Mouse (Mus musculus): ENCODE results near the gene Nat8f2.
"Not testable (repeated sequence)": the region's sequence is repeated elsewhere in the genome, so short reads cannot be mapped to it uniquely, and the experiment has no call there.

Nat8f2 gene

DNA sequence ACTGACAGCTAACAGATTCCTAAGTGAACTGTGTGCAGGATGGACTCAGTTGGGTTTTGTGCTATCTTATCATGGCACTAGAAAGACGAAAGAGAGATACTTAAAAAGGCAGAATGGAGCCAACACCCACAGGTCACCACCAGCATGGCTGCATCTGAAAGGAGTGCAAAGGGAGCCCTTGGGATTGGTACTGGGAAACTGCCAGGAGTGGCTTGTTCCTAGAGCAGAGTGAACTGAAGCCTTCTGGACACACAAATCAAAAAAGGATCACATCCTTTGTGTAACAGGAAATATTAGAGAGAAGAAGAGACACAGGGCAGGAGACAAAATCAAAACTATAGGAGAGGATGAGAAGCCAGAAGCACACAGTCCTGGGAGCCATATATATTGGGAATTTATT, 2.0 kb downstream of the Nat8f2 start:
- in situ Hi-C loops (cut with MboI; ENCODE audit: low pct_unique_long_range_greater_than_20kb in 1 of 2, low sequenced_read_pairs in 2 of 2, unreplicated experiment in 1 of 2) = not testable (repeated sequence)

- in situ Hi-C loops (cut with MboI; ENCODE audit: low pct_unique_long_range_greater_than_20kb in 1 of 2, low sequenced_read_pairs in 2 of 2, unreplicated experiment in 1 of 2) = not testable (repeated sequence)
Observed at GRCm38 (mm10) chr6:85866166-85866565, 2.8 kb downstream of the Nat8f2 start.

DNA sequence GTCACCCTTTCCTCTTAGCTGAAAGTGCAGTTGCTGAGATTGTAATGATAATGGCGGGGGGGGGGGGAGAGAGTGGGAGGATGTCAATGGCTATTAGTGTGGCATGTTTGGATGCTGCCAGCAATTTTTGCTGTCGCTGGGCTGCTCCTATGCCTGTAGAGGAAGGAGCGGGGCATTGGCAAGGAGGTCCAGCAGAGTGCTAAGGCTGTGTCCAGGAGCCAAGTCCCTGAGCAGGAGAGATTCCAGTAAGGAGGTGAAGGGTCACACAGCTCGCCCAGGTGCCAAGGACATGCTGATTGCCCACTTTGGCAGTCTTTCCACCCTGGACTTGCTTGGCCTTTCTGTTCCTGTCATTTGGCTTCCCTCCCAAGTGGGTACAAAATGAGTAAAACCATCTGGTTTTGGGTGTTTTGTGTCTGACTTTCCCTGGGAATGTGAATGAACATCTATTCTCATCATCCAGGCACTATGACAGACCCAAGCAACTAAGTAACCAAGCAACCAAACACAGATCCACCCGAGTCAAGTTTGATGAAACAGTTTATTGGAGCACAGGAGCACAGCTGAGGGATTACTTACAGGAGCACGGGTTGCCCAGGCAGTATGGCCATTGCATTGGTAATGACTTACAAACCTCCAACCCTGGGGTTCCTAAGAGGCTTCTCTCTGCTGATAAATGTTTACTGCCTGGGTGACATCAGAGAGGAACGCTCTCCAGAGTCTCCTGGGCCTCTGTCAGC, 3.9 kb downstream of the Nat8f2 start:
- in situ Hi-C loops (cut with MboI; ENCODE audit: low pct_unique_long_range_greater_than_20kb in 1 of 2, low sequenced_read_pairs in 2 of 2, unreplicated experiment in 1 of 2) = not testable (repeated sequence)

DNA sequence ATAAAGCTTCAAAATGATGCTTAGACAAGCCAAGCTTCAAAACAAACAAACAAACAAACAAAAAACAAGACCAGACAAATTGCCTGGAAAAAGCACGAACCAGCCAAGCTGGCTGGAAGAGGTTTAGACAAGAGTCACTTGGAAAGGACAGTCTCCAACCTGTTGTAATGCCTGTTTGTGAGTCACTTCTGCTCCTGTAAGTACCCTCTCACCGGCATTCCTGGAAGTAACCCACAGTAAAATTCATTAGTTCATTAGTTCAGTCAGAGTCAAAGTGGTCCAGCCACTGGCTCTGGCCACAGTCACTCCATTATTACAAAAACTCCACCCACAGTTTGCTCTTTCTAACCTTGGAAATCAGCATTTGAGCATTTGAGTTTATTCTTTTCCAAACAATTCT, 5.1 kb downstream of the Nat8f2 start:
- in situ Hi-C loops (cut with MboI; ENCODE audit: low pct_unique_long_range_greater_than_20kb in 1 of 2, low sequenced_read_pairs in 2 of 2, unreplicated experiment in 1 of 2) = no loop called here

DNA sequence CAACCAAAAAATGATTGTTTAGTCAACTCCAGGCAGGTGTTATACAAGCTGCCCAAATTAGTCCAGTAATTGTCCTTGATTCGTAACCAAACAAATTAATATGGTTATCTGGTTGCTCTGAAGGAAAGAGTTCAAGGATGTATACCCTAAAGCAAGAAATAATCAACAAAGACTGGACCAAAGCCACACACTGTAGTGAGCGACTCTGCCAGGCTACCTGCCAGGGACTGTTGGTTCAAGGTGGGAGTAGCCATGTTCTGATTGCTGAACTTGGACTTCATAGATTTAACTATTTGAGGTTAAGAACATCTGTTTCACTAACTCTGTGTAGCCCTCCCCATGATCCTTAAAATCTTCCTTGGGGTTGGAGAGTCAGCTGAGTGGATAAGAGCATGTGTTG, 5.8 kb downstream of the Nat8f2 start:
- in situ Hi-C loops (cut with MboI; ENCODE audit: low pct_unique_long_range_greater_than_20kb in 1 of 2, low sequenced_read_pairs in 2 of 2, unreplicated experiment in 1 of 2) = no loop called here

- in situ Hi-C loops (cut with MboI; ENCODE audit: low pct_unique_long_range_greater_than_20kb in 1 of 2, low sequenced_read_pairs in 2 of 2, unreplicated experiment in 1 of 2) = no loop called here
Observed at GRCm38 (mm10) chr6:85862565-85862964, 6.4 kb downstream of the Nat8f2 start.

DNA sequence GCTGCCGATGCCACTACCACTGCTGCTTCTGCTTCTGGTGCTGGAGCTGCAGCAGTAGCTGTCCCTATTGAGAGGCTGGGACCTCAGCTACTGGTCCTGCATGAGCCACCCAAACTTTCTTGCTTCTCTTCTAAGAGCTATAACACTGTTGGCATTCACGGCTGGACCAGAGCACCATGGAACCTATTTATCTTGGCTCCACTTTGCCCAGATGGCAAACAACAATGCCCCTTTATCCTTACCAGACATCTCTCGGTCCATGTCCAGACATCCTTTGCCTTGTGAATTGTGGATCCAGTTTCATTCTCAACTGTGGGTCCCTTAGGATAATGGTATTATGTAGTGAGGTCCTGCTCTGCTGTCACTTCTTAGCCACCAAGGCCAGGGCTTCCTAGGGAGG, 7.7 kb downstream of the Nat8f2 start:
- in situ Hi-C loops (cut with MboI; ENCODE audit: low pct_unique_long_range_greater_than_20kb in 1 of 2, low sequenced_read_pairs in 2 of 2, unreplicated experiment in 1 of 2) = no loop called here

DNA sequence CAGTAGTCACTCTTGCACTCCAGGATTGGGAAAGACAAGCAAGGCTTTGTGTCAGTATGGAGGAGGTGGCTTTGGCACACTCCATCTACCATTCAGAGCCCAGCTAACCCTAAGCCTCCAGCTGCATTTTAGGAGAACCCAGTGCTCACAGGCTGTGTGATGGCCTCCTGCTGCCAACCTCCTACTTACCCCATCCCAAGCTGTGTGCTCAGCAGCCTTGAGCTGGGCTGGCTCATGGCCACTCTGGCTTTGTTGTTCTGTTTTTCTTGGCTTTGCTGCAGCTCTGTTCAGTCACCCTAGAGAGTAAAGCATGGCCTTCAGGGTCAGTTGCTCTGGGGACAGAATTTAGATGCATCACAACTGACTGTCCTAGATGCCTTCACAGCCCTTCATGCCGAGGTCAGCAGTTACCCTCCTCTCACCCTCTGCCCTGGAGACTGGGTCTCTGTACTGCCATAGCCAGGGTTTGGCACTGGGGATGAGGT, 12.7 kb downstream of the Nat8f2 start:
- in situ Hi-C loops (cut with MboI; ENCODE audit: low pct_unique_long_range_greater_than_20kb in 1 of 2, low sequenced_read_pairs in 2 of 2, unreplicated experiment in 1 of 2) = no loop called here

DNA sequence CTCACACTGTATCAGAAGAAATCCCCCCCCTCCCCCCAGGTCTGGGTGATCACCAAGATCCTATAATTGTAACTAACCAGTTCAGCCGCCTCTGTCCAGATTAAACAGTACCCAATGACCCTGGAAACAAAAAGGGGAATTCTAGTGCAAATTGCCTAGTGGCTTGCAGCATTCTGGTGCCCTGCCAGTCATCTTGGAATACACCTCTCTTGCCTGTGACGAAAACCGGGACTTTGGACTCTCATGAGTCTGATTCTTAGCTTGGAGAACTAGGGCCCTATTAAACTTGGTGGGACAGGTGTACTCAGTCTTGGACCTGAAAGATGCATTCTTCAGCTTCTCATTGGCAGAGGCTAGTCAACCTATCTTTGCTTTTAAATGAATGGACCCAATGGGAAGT, 15.5 kb downstream of the Nat8f2 start:
- in situ Hi-C loops (cut with MboI; ENCODE audit: low pct_unique_long_range_greater_than_20kb in 1 of 2, low sequenced_read_pairs in 2 of 2, unreplicated experiment in 1 of 2) = no loop called here

- in situ Hi-C loops (cut with MboI; ENCODE audit: low pct_unique_long_range_greater_than_20kb in 1 of 2, low sequenced_read_pairs in 2 of 2, unreplicated experiment in 1 of 2) = no loop called here
Observed at GRCm38 (mm10) chr6:85851062-85851773, 17.7 kb downstream of the Nat8f2 start.

DNA sequence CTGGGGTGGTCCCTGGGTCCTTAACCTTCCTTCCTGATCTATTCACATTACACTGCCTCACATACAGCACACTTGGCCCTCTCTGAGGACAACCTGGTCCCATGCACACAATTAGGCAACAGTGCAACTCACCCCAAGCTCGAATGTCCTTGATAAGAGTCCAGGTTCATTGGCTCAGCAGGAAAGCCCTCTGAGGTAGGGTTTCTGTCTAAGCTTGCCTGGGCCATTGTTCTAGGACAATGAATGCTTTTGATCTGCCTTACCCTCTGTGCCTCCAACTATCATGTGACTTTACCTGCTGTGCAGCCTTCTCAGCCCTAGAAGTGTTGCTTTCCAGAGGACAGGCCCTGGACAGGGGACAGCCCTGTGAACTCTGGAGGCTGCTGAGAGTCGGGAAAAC, 19.7 kb downstream of the Nat8f2 start:
- in situ Hi-C loops (cut with MboI; ENCODE audit: low pct_unique_long_range_greater_than_20kb in 1 of 2, low sequenced_read_pairs in 2 of 2, unreplicated experiment in 1 of 2) = loop anchor here in 1 of 2 experiments (5.0 kb wide), 1 partner anchor 53 kb away; the partner anchor contains the start of gene Nat8f4

DNA sequence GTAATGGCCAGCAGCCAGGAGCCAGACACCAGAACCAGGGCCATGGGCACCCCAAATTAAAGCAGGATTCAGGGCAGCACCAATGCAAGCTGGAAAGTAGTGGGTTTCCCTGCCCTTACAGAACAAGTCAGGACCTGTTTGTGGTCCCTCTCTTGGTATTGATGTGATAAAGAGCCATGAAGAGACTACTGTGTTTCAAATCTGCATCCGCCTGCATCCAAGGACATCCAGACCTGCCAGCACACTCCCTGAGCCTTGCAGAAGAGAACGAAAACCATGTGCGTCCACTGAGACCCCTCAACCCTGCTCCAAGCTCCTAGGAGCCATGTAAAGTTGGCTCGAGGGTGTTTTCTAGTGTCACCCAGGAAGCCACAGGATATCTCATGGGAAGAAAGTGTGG, 20.8 kb downstream of the Nat8f2 start:
- in situ Hi-C loops (cut with MboI; ENCODE audit: low pct_unique_long_range_greater_than_20kb in 1 of 2, low sequenced_read_pairs in 2 of 2, unreplicated experiment in 1 of 2) = loop anchor here in 1 of 2 experiments (5.0 kb wide), 1 partner anchor 54 kb away; the partner anchor contains the start of gene Nat8f4

DNA sequence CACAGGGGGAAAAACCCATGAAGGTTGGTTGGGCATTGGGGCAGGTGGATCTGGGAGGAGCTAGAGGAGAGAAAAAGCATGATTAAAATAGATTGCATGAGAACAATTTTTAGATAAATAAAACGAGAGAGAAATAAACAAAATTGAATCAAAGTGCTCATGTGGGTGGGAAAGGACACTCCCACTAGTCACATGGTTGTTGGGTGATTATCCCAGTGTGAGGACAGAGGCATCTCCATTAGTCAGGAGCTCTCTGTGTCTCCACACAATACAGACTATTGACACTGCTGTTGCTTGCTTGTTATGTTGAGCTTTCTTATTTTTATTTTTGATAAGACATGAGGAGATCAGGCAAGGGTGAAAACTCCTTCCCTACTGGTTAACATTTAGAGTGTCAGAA, 22.0 kb downstream of the Nat8f2 start:
- in situ Hi-C loops (cut with MboI; ENCODE audit: low pct_unique_long_range_greater_than_20kb in 1 of 2, low sequenced_read_pairs in 2 of 2, unreplicated experiment in 1 of 2) = loop anchor here in 1 of 2 experiments (5.0 kb wide), 1 partner anchor 55 kb away; the partner anchor contains the start of gene Nat8f4

GRCm38 (mm10) chr6:85843677-85844458, 25.1 kb downstream of the Nat8f2 start:
- in situ Hi-C loops (cut with MboI; ENCODE audit: low pct_unique_long_range_greater_than_20kb in 1 of 2, low sequenced_read_pairs in 2 of 2, unreplicated experiment in 1 of 2) = not testable (repeated sequence)

GRCm38 (mm10) chr6:85839982-85840381, 29.0 kb downstream of the Nat8f2 start:
- in situ Hi-C loops (cut with MboI; ENCODE audit: low pct_unique_long_range_greater_than_20kb in 1 of 2, low sequenced_read_pairs in 2 of 2, unreplicated experiment in 1 of 2) = no loop called here

DNA sequence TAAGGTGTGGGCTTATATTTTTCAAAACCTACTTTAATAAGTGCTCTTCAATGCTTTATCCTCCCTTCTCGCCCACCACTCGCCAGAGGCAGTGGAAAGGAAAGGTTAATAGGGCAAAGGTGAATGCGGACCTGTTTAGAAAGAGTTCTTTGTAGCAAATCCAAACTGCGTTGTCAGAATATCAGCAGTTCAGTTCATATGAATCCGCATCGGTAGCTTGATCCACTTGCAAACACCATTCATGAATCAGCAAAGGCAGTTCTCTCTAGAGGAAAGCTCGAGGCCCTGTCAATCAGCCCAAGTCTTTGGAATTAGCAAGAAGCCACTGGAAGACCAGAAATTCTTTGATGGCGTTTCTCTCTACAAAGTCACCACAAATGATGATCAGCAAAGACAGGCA, 30.3 kb downstream of the Nat8f2 start:
- in situ Hi-C loops (cut with MboI; ENCODE audit: low pct_unique_long_range_greater_than_20kb in 1 of 2, low sequenced_read_pairs in 2 of 2, unreplicated experiment in 1 of 2) = no loop called here

- in situ Hi-C loops (cut with MboI; ENCODE audit: low pct_unique_long_range_greater_than_20kb in 1 of 2, low sequenced_read_pairs in 2 of 2, unreplicated experiment in 1 of 2) = not testable (repeated sequence)
Observed at GRCm38 (mm10) chr6:85837307-85837706, 31.7 kb downstream of the Nat8f2 start.

DNA sequence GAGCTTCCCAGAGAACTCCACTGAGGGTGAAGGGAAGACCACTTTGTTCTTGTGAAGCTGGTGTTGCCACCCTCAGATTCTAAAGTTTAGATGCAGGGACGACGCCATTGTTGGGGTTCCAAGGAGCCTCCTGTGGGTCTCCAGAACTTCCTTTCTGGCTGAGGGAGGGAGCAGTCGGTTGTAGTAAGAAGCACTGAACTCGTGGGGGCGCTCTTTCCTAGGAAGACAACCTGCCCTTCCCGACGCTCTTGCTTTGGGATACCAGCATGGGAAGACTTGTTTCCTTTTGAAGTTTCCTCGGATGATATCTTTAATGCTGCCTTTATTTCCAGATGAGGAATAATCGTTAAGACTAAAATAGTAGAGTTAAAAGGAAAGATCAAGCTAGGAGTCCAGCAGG, 32.1 kb downstream of the Nat8f2 start:
- in situ Hi-C loops (cut with MboI; ENCODE audit: low pct_unique_long_range_greater_than_20kb in 1 of 2, low sequenced_read_pairs in 2 of 2, unreplicated experiment in 1 of 2) = not testable (repeated sequence)

GRCm38 (mm10) chr6:85836098-85836497, 32.9 kb downstream of the Nat8f2 start:
- in situ Hi-C loops (cut with MboI; ENCODE audit: low pct_unique_long_range_greater_than_20kb in 1 of 2, low sequenced_read_pairs in 2 of 2, unreplicated experiment in 1 of 2) = not testable (repeated sequence)

Data from mouse embryonic stem cell (cell line).